Mouse (Mus musculus): ENCODE results near the gene Zfp467. TPM values are rescaled to one million over a fixed set of nuclear protein-coding genes. Genes with fewer than 3 reads are reported as not detected.
A peak's percentile ranks its signal among the peaks of the same experiment; 100 is the strongest.

The Zfp467 gene
- total and polyA plus RNA-seq, 3 experiments: 1.4 to 5.9 (median 2.1) TPM

DNA sequence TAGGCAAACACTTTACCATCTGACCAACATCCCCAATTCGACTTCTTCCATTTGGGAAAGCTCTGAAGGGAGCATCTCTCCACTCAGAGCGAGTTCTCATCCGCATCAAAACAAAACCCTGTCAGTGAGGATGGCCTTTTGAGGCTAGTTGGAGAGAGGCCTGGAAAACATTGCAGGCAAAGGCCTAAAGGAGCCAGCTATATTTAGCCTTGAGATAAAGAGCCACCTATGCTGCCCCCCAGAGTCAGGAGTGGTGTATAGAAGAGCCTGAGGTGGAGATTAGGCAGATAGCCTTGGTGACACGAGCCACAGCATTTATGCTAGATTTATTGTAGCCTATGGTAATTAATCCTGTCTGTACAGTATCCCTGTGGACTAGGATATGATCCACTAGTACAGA lies 48.3 kb downstream of the Zfp467 start:
- H3K4me1 ChIP-seq (ENCODE audit: control insufficient read depth in 1 of 2, insufficient read depth in 2 of 2): peaks cover 14 to 49% of the 10 kb centered on the region in 2 experiments
- in situ Hi-C loops (cut with MboI; ENCODE audit: low pct_ligation_motif_present, low pct_unique_long_range_greater_than_20kb, low sequenced_read_pairs): no loop called here
- H3K27me3 ChIP-seq (replicated peaks): no peaks in the 10 kb centered on the region
- no peak overlapping the region for H3K4me3 ChIP-seq (replicated peaks in 1 of 3; ENCODE audit: low read depth in 2 of 3, low read length in 2 of 3, poor library complexity in 1 of 3)
- H3K4me2 ChIP-seq (ENCODE audit: insufficient read depth, low read depth, poor library complexity, severe bottlenecking): no peak overlapping the region
- dilution Hi-C loops (cut with MboI; ENCODE audit: extremely low pct_ligation_motif_present, extremely low pct_unique_long_range_greater_than_20kb, low sequenced_read_pairs): no loop called here
- no peaks in the 10 kb centered on the region for H3K9me3 ChIP-seq (replicated peaks; ENCODE audit: low read length)
- H3K9ac ChIP-seq (ENCODE audit: insufficient read depth, low read depth): no peak overlapping the region
- H3K79me2 ChIP-seq (replicated peaks; ENCODE audit: control insufficient read depth, extremely low read depth, insufficient read depth, poor library complexity, severe bottlenecking): no peaks in the 10 kb centered on the region; the same call in 1 of the 2 replicates
- no peak overlapping the region for H3K27ac ChIP-seq (ENCODE audit: insufficient read depth, low read depth)
- no peak for TF ChIP-seq ZMIZ1 (IDR thresholded peaks at IDR 0.05; ENCODE audit: low read depth, low read length)
- peak; percentile 88 for TF ChIP-seq MEF2A (IDR thresholded peaks at IDR 0.05; ENCODE audit: borderline replicate concordance, low read depth, low read length)
- no peak for TF ChIP-seq EP300 (IDR thresholded peaks at IDR 0.05; ENCODE audit: low read length)
- peak; percentile 43 for TF ChIP-seq RAD21 (IDR thresholded peaks at IDR 0.05; ENCODE audit: low read depth, low read length)
- TF ChIP-seq CTCF (conservative IDR thresholded peaks at IDR 0.05 in 1 of 2, IDR thresholded peaks at IDR 0.05 in 1 of 2; ENCODE audit: low read depth in 2 of 2, low read length in 2 of 2): peak in 1 of 2 experiments; percentile 62; a peak in 3 of 4 replicates
- TF ChIP-seq SMC3 (IDR thresholded peaks at IDR 0.05; ENCODE audit: low read depth, low read length): peak; percentile 25; the same call in 1 of the 2 replicates
- no peak for TF ChIP-seq USF2 (conservative IDR thresholded peaks at IDR 0.05; ENCODE audit: low read depth, low read length)
- no peak for TF ChIP-seq ETS1 (conservative IDR thresholded peaks at IDR 0.05; ENCODE audit: low read depth, low read length)
- peak; percentile 38 for DNase-seq (ENCODE audit: extremely low read depth)
- peaks cover 3 to 21% of the 10 kb centered on the region in 2 experiments for H3K36me3 ChIP-seq (replicated peaks in 1 of 2; ENCODE audit: control insufficient read depth in 1 of 2, insufficient read depth in 1 of 2, low read length in 1 of 2)

DNA sequence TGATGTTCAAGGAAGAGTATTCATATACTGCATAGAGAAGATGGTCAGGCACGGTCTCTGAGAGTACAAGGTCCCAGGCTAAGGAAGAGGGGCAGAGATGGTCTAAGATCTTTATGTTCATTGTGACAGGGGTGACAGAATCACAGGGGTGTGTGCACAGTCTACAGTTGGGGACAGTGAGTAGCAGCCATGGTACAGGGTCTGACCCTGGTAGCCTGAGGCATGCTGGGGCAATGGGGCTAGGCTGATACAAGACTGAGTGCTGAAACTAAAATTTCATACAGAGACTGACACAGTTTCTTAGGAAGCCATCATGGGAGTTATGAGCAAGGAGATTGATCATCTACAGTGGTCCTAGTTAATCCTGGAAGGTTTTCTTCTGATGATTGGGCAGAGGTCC lies 48.9 kb downstream of the Zfp467 start:
- H3K27ac ChIP-seq (ENCODE audit: insufficient read depth, low read depth): no peak overlapping the region
- H3K79me2 ChIP-seq (replicated peaks; ENCODE audit: control insufficient read depth, extremely low read depth, insufficient read depth, poor library complexity, severe bottlenecking): no peaks in the 10 kb centered on the region; the same call in 1 of the 2 replicates
- dilution Hi-C loops (cut with MboI; ENCODE audit: extremely low pct_ligation_motif_present, extremely low pct_unique_long_range_greater_than_20kb, low sequenced_read_pairs): no loop called here
- no peak for TF ChIP-seq MAFK (IDR thresholded peaks at IDR 0.05; ENCODE audit: insufficient replicate concordance, low read length)
- no peak for TF ChIP-seq ZKSCAN1 (IDR thresholded peaks at IDR 0.05; ENCODE audit: borderline replicate concordance, low read depth, low read length)
- no peak for TF ChIP-seq TCF12 (IDR thresholded peaks at IDR 0.05; ENCODE audit: low read depth, low read length)
- no peak for TF ChIP-seq NELFE (IDR thresholded peaks at IDR 0.05; ENCODE audit: low read depth, low read length)
- TF ChIP-seq MAZ (IDR thresholded peaks at IDR 0.05; ENCODE audit: low read depth, low read length): no peak
- no peak for TF ChIP-seq PAX5 (IDR thresholded peaks at IDR 0.05; ENCODE audit: low read length)
- no peak for TF ChIP-seq JUN (IDR thresholded peaks at IDR 0.05; ENCODE audit: insufficient read depth, low read depth, low read length)
- TF ChIP-seq CTCF (conservative IDR thresholded peaks at IDR 0.05 in 1 of 2, IDR thresholded peaks at IDR 0.05 in 1 of 2; ENCODE audit: low read depth in 2 of 2, low read length in 2 of 2): no peak
- no peak for TF ChIP-seq POLR2AphosphoS2 (IDR thresholded peaks at IDR 0.05; ENCODE audit: low read depth, low read length)
- TF ChIP-seq ZC3H11A (IDR thresholded peaks at IDR 0.05; ENCODE audit: low read depth, low read length): no peak
- TF ChIP-seq HCFC1 (IDR thresholded peaks at IDR 0.05; ENCODE audit: low read depth, low read length): no peak
- no peak for TF ChIP-seq RCOR1 (conservative IDR thresholded peaks at IDR 0.05; ENCODE audit: low read depth, low read length)
- TF ChIP-seq MYC (IDR thresholded peaks at IDR 0.05; ENCODE audit: low read depth, low read length): no peak
- no peak for TF ChIP-seq IRF4 (IDR thresholded peaks at IDR 0.05; ENCODE audit: low read depth, low read length)
- TF ChIP-seq CHD1 (IDR thresholded peaks at IDR 0.05; ENCODE audit: low read depth, low read length): no peak
- peak overlapping the region in 2 of 3 experiments; percentile 72 to 86 for H3K4me3 ChIP-seq (replicated peaks in 1 of 3; ENCODE audit: low read depth in 2 of 3, low read length in 2 of 3, poor library complexity in 1 of 3)
- H3K9me3 ChIP-seq (replicated peaks; ENCODE audit: low read length): no peaks in the 10 kb centered on the region
- H3K9ac ChIP-seq (ENCODE audit: insufficient read depth, low read depth): peak overlapping the region; percentile 74; the same call in 1 of the 2 replicates
- in situ Hi-C loops (cut with MboI; ENCODE audit: low pct_ligation_motif_present, low pct_unique_long_range_greater_than_20kb, low sequenced_read_pairs): no loop called here
- peaks cover 14 to 48% of the 10 kb centered on the region in 2 experiments for H3K4me1 ChIP-seq (ENCODE audit: control insufficient read depth in 1 of 2, insufficient read depth in 2 of 2)
- no peak for DNase-seq (ENCODE audit: extremely low read depth)
- H3K36me3 ChIP-seq (replicated peaks in 1 of 2; ENCODE audit: control insufficient read depth in 1 of 2, insufficient read depth in 1 of 2, low read length in 1 of 2): peaks cover 2 to 19% of the 10 kb centered on the region in 2 experiments
- no peaks in the 10 kb centered on the region for H3K27me3 ChIP-seq (replicated peaks)
- H3K4me2 ChIP-seq (ENCODE audit: insufficient read depth, low read depth, poor library complexity, severe bottlenecking): peak overlapping the region; percentile 63

All from CH12.LX (cell line).